Mouse (Mus musculus): Measurements from ENCODE around the gene Znrf2. TPM values are rescaled to one million over a fixed set of nuclear protein-coding genes. Genes with fewer than 3 reads are reported as not detected.

Znrf2 gene
- total and polyA plus RNA-seq, 3 experiments: 5.4 to 22.1 (median 12.1) TPM

DNA sequence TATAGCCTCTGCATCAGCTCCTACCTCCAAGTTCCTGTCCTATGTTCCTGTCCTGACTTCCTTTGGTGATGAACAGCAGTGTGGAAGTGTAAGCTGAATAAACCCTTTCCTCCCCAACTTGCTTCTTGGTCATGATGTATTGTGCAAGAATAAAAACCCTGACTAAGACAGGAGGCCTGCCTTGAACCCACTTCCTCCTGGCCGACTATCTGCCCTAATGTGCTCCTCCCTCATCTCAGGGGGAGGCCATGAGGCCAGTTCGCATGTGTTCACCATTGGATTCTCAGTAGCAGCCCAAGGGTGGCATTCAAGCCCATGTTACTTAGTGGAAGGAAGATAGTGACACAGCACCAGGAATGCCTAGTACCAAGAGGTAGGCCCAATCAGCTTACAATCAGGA lies 110.2 kb downstream of the Znrf2 start:
- 61% methylated on average over 2 of the region's 2 CpGs for WGBS
- Histone ChIP-seq H3K27ac (no peak overlapping the region), H3K4me1 (ENCODE audit: control insufficient read depth, insufficient read depth, low read length) (no peaks in the 10 kb centered on the region), H3K9ac (ENCODE audit: low read depth, low read length) (no peak overlapping the region), H3K27me3 (ENCODE audit: control insufficient read depth, insufficient read depth, low read length) (no peaks in the 10 kb centered on the region), H3K79me2 (replicated peaks; ENCODE audit: control insufficient read depth, insufficient read depth, low read length) (no peaks in the 10 kb centered on the region), H3K4me3 (no peak overlapping the region), H3K36me3 (ENCODE audit: control insufficient read depth, insufficient read depth, low read length) (no peaks in the 10 kb centered on the region; the same call in 1 of the 2 replicates)
- peak in 1 of 2 experiments; percentile 7 for DNase-seq
- TF ChIP-seq CTCF (IDR thresholded peaks at IDR 0.05): no peak
- no peak for TF ChIP-seq POLR2A (IDR thresholded peaks at IDR 0.05; ENCODE audit: insufficient read depth, low read depth, low read length)
- no peak for TF ChIP-seq EP300 (IDR thresholded peaks at IDR 0.05; ENCODE audit: insufficient read depth, low read depth, low read length)
- intact Hi-C loops (cut with DNase I): no loop called here

DNA sequence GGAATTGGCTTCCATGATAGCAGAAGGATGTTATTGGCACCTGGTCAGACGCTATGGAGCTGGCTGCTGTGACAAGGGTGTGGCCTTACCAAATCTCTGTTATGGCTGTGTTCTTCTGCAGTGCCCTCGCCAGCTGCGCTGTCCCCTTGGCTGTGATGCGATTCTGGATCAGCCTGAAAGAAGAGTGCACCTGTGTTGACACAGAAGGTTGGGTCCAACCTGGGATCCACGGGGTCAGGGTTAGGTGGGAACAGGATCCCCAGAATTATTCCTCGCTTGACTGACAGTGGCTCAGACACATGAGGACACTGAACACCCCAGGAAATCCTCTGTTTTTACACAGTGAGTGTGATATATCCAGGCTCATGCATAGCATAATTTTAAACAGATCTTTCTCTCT lies 111.2 kb downstream of the Znrf2 start:
- WGBS: 91% methylated on average over 6 of the region's 6 CpGs
- no peaks in the 10 kb centered on the region; the same call in 1 of the 2 replicates for H3K36me3 ChIP-seq (ENCODE audit: control insufficient read depth, insufficient read depth, low read length)
- no peak overlapping the region for H3K9ac ChIP-seq (ENCODE audit: low read depth, low read length)
- no peak overlapping the region for H3K27ac ChIP-seq
- peak in 1 of 2 experiments; percentile 14 for DNase-seq
- no peak overlapping the region for H3K4me3 ChIP-seq
- no peaks in the 10 kb centered on the region for H3K4me1 ChIP-seq (ENCODE audit: control insufficient read depth, insufficient read depth, low read length)
- H3K79me2 ChIP-seq (replicated peaks; ENCODE audit: control insufficient read depth, insufficient read depth, low read length): no peaks in the 10 kb centered on the region
- intact Hi-C loops (cut with DNase I): no loop called here
- no peaks in the 10 kb centered on the region for H3K27me3 ChIP-seq (ENCODE audit: control insufficient read depth, insufficient read depth, low read length)
- no peak for TF ChIP-seq POLR2A (IDR thresholded peaks at IDR 0.05; ENCODE audit: insufficient read depth, low read depth, low read length)
- TF ChIP-seq CTCF (IDR thresholded peaks at IDR 0.05): no peak
- TF ChIP-seq EP300 (IDR thresholded peaks at IDR 0.05; ENCODE audit: insufficient read depth, low read depth, low read length): no peak

DNA sequence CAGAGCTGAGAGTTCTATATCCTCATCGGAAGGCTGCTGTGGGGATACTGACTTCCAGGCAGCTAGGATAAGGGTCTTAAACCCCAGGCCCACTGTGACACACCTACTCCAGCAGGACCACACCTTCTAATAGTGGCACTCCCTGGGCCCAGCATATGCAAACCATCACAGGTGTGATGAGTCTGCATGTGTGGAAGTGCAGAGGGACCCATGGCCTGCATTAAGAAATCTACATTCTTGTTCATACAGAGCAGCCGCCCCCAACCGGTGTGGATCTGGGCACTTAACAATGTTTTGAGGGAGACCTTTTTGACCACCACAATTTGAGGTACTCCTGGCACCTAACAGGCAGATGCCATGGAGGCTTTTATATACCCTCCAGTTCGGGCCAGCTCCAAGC lies 114.9 kb downstream of the Znrf2 start:
- Histone ChIP-seq H3K36me3 (ENCODE audit: control insufficient read depth, insufficient read depth, low read length) (peaks cover 4% of the 10 kb centered on the region), H3K4me1 (ENCODE audit: control insufficient read depth, insufficient read depth, low read length) (peaks cover 10% of the 10 kb centered on the region), H3K4me3 (no peak overlapping the region), H3K27me3 (ENCODE audit: control insufficient read depth, insufficient read depth, low read length) (no peaks in the 10 kb centered on the region), H3K9ac (ENCODE audit: low read depth, low read length) (no peak overlapping the region), H3K27ac (no peak overlapping the region), H3K79me2 (replicated peaks; ENCODE audit: control insufficient read depth, insufficient read depth, low read length) (no peaks in the 10 kb centered on the region)
- TF ChIP-seq CTCF (IDR thresholded peaks at IDR 0.05): no peak
- TF ChIP-seq EP300 (IDR thresholded peaks at IDR 0.05; ENCODE audit: insufficient read depth, low read depth, low read length): no peak
- no peak for TF ChIP-seq POLR2A (IDR thresholded peaks at IDR 0.05; ENCODE audit: insufficient read depth, low read depth, low read length)
- intact Hi-C loops (cut with DNase I): loop anchor here (5.0 kb wide), 1 partner anchor 41 kb away; the partner anchor contains the start of gene Nod1
- peak in 1 of 2 experiments; percentile 9 for DNase-seq
- WGBS: 94% methylated on average over 4 of the region's 4 CpGs

DNA sequence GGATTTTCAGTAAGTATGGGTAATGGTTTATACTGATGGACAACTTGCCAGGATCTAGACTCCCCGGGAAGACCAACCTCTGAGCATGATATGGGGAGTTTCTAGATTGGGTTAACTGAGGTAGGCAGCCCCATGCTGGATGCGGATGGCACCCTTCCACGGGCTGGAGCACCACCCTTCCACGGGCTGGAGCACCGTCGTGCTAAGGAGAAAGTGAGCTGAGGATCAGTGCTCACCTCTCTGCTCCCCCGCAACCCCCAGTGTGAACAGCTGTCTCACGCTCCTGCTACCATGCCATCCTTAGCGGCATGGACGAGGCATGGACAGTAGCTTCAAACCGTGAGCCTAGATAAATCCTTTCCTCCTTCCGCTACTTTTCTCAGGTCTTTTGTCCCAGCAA lies 115.8 kb downstream of the Znrf2 start:
- no peak overlapping the region for H3K9ac ChIP-seq (ENCODE audit: low read depth, low read length)
- no peak overlapping the region for H3K27ac ChIP-seq
- TF ChIP-seq POLR2A (IDR thresholded peaks at IDR 0.05; ENCODE audit: insufficient read depth, low read depth, low read length) (no peak), EP300 (IDR thresholded peaks at IDR 0.05; ENCODE audit: insufficient read depth, low read depth, low read length) (no peak), CTCF (IDR thresholded peaks at IDR 0.05) (no peak)
- no peak for DNase-seq
- H3K4me3 ChIP-seq: no peak overlapping the region
- H3K79me2 ChIP-seq (replicated peaks; ENCODE audit: control insufficient read depth, insufficient read depth, low read length): no peaks in the 10 kb centered on the region
- H3K27me3 ChIP-seq (ENCODE audit: control insufficient read depth, insufficient read depth, low read length): no peaks in the 10 kb centered on the region
- 96% methylated on average over 12 of the region's 12 CpGs for WGBS
- peaks cover 10% of the 10 kb centered on the region for H3K4me1 ChIP-seq (ENCODE audit: control insufficient read depth, insufficient read depth, low read length)
- intact Hi-C loops (cut with DNase I): loop anchor here (5.0 kb wide), 1 partner anchor 40 kb away; the partner anchor contains the start of gene Nod1
- H3K36me3 ChIP-seq (ENCODE audit: control insufficient read depth, insufficient read depth, low read length): peaks cover 4% of the 10 kb centered on the region

DNA sequence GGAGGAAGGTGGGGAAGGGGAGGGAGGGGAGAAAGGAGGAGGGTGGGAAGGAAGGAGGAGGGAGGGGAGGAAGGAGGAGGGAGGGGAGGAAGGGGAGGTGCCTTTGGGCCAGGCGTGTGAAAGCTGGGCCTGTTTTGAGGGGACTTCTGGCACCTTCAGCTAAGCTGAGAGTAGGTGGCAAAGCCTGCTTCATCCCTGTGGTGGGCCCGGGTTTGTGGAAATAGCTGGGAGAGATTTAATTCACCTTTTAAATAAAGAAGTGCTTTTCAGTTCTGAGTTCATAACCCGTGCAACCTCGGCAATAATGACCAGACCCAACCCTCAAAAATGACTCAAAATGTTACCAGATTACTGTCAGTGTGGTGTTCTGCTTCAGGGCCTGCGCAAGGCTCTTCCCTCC lies 116.5 kb downstream of the Znrf2 start:
- peak overlapping the region; percentile 54 for H3K27ac ChIP-seq
- WGBS: 78% methylated on average over 5 of the region's 5 CpGs
- DNase-seq: peak in 1 of 2 experiments; percentile 12

DNA sequence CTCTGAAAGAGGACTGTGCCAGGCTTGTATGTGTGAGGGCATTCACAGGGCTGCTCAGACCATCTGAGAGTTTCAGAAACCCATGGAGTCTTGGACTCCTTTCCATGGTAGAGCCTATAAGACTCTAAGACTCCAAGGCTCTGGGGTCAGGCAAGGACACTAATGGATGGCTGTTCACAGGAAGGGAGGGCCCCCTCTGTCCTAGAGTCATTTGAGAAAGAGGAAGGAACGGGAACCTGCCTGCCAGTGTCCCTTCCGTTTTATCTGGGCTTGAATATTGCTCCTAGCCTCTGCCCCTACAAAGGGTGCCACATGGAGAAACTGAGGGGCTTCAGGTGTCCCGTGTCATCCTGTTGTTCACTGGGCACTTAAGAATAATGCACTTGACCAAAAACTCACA lies 117.2 kb downstream of the Znrf2 start:
- H3K27ac ChIP-seq: peak overlapping the region; percentile 54
- no peak overlapping the region for H3K9ac ChIP-seq (ENCODE audit: low read depth, low read length)
- no peaks in the 10 kb centered on the region for H3K27me3 ChIP-seq (ENCODE audit: control insufficient read depth, insufficient read depth, low read length)
- peak; percentile 36 to 49 for DNase-seq
- H3K79me2 ChIP-seq (replicated peaks; ENCODE audit: control insufficient read depth, insufficient read depth, low read length): no peaks in the 10 kb centered on the region
- WGBS: 39% methylated on average over 3 of the region's 3 CpGs
- H3K4me1 ChIP-seq (ENCODE audit: control insufficient read depth, insufficient read depth, low read length): peaks cover 10% of the 10 kb centered on the region
- no peak overlapping the region for H3K4me3 ChIP-seq
- TF ChIP-seq POLR2A (IDR thresholded peaks at IDR 0.05; ENCODE audit: insufficient read depth, low read depth, low read length): no peak
- 0 out of 2 replicates have a peak, but pooled peaks have one; percentile 10 for TF ChIP-seq EP300 (IDR thresholded peaks at IDR 0.05; ENCODE audit: insufficient read depth, low read depth, low read length)
- no peak for TF ChIP-seq CTCF (IDR thresholded peaks at IDR 0.05)
- peaks cover 5% of the 10 kb centered on the region for H3K36me3 ChIP-seq (ENCODE audit: control insufficient read depth, insufficient read depth, low read length)
- intact Hi-C loops (cut with DNase I): loop anchor here (5.0 kb wide), 1 partner anchor 38 kb away; the partner anchor contains the start of gene Nod1

More for the DNA sequence above, 116.5 kb downstream of the Znrf2 start:
- intact Hi-C loops (cut with DNase I): loop anchor here (5.0 kb wide), 1 partner anchor 39 kb away; the partner anchor contains the start of gene Nod1
- Histone ChIP-seq H3K4me1 (ENCODE audit: control insufficient read depth, insufficient read depth, low read length) (peaks cover 10% of the 10 kb centered on the region), H3K9ac (ENCODE audit: low read depth, low read length) (no peak overlapping the region), H3K27me3 (ENCODE audit: control insufficient read depth, insufficient read depth, low read length) (no peaks in the 10 kb centered on the region), H3K36me3 (ENCODE audit: control insufficient read depth, insufficient read depth, low read length) (peaks cover 4% of the 10 kb centered on the region), H3K79me2 (replicated peaks; ENCODE audit: control insufficient read depth, insufficient read depth, low read length) (no peaks in the 10 kb centered on the region), H3K4me3 (no peak overlapping the region)
- TF ChIP-seq POLR2A (IDR thresholded peaks at IDR 0.05; ENCODE audit: insufficient read depth, low read depth, low read length): no peak
- TF ChIP-seq EP300 (IDR thresholded peaks at IDR 0.05; ENCODE audit: insufficient read depth, low read depth, low read length): no peak
- no peak for TF ChIP-seq CTCF (IDR thresholded peaks at IDR 0.05)
